Mouse (Mus musculus) splenic B cell, adult 2 months (primary cell): ENCODE measurements around the gene Caln1.

Source experiments
- DNase-seq: peaks from one replicate; pipeline ENCODE4 v3.0.0-alpha.2; 2011; ENCODE audit warnings: low read depth, low spot score
- H3K27me3 ChIP-seq: 2 replicates; pipeline ENCODE4 v1.6.1; 2012; ENCODE audit warnings: mild to moderate bottlenecking, low read length, moderate library complexity, mixed read lengths; ENCODE audit not compliant: control insufficient read depth, poor library complexity, insufficient read depth, severe bottlenecking
- H3K36me3 ChIP-seq: 2 replicates; pipeline ENCODE4 v1.6.1; 2012; ENCODE audit warnings: mild to moderate bottlenecking, low read length, moderate library complexity, mixed read lengths; ENCODE audit not compliant: control insufficient read depth, poor library complexity, insufficient read depth, severe bottlenecking

Gene Caln1

GRCm38 (mm10) chr5:130812556-130812955 lies 443.3 kb downstream of the Caln1 start:
- DNase-seq: no peak
- H3K36me3 ChIP-seq: no peaks in the 10 kb centered on the region
- H3K27me3 ChIP-seq: no peaks in the 10 kb centered on the region

DNA sequence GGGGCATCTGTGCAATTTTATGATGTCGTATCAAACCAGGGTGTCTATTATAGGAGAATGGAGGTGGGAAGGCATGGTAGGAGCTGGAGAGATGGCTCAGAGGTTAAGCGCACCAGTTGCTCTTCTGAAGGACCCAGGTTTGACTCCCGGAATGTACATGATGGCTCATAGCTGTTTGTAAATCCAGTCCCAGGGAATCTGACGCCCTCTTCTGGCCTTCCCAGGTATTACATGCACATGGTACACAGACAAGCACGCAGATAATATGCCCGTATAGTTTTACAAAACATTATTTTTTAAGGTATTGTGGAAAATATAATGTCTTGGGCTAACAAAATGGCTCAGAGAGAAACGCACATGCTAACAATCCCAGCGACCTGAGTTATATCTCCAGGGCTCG lies 443.8 kb downstream of the Caln1 start:
- DNase-seq: no peak
- Histone ChIP-seq H3K36me3 (no peaks in the 10 kb centered on the region), H3K27me3 (no peaks in the 10 kb centered on the region)

GRCm38 (mm10) chr5:130815352-130815751 lies 446.1 kb downstream of the Caln1 start:
- no peaks in the 10 kb centered on the region for H3K27me3 ChIP-seq
- H3K36me3 ChIP-seq: no peaks in the 10 kb centered on the region
- DNase-seq: no peak

- no peak for DNase-seq
- Histone ChIP-seq H3K36me3 (no peaks in the 10 kb centered on the region), H3K27me3 (no peaks in the 10 kb centered on the region)
Observed at GRCm38 (mm10) chr5:130820021-130820648, 450.9 kb downstream of the Caln1 start.

- no peak for DNase-seq
- no peaks in the 10 kb centered on the region for H3K36me3 ChIP-seq
- no peaks in the 10 kb centered on the region for H3K27me3 ChIP-seq
Observed at GRCm38 (mm10) chr5:130820661-130821060, 451.4 kb downstream of the Caln1 start.

DNA sequence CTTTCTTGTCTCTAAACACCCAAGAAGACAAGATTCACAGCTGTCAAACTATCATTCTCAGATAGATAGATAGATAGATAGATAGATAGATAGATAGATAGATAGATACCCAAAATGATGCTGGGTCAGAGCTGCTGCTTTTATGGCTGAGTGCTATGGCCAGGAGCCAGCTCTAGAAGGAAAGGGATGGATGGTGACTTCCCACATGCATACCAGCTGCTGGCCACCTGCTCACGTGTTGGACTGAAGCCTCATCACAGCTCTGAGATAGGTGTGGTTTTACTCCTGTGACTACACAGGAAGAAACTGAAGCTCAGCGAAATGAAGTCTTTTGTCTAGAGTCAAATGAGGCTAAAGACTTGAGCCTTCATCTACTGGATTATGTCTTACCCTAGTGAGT lies 456.5 kb downstream of the Caln1 start:
- DNase-seq: no peak
- H3K27me3 ChIP-seq: no peaks in the 10 kb centered on the region
- no peaks in the 10 kb centered on the region for H3K36me3 ChIP-seq

- Histone ChIP-seq H3K27me3 (no peaks in the 10 kb centered on the region), H3K36me3 (no peaks in the 10 kb centered on the region)
- DNase-seq: no peak
Observed at GRCm38 (mm10) chr5:130848562-130848961, 479.3 kb downstream of the Caln1 start.

- Histone ChIP-seq H3K36me3 (no peaks in the 10 kb centered on the region), H3K27me3 (no peaks in the 10 kb centered on the region)
- no peak for DNase-seq
Observed at GRCm38 (mm10) chr5:130849610-130850009, 480.4 kb downstream of the Caln1 start.

GRCm38 (mm10) chr5:130852182-130852581 lies 482.9 kb downstream of the Caln1 start:
- DNase-seq: peak; percentile 11
- H3K27me3 ChIP-seq: no peaks in the 10 kb centered on the region

DNA sequence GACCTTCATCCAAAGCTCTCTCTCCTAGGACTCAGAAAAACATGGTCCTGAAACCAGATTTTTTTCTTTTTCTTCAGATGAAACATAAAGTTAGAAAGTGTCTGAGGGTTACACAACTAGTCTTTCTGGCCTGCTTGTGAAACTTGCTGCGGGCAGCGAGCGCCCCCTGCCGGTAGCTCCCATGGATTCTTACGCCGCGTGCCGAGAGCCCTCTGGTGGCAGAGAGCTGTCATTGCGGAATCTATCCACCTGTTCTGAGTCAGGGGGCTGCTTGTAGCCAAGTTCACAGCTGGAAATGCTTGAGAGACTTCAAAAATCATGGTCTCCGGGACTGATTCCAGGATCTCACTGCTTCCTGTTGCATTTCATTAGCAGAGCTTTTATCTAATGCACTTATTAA lies 484.1 kb downstream of the Caln1 start:
- no peaks in the 10 kb centered on the region for H3K36me3 ChIP-seq
- no peaks in the 10 kb centered on the region for H3K27me3 ChIP-seq
- DNase-seq: peak; percentile 83

More at GRCm38 (mm10) chr5:130852182-130852581, 482.9 kb downstream of the Caln1 start:
- no peaks in the 10 kb centered on the region for H3K36me3 ChIP-seq

DNA sequence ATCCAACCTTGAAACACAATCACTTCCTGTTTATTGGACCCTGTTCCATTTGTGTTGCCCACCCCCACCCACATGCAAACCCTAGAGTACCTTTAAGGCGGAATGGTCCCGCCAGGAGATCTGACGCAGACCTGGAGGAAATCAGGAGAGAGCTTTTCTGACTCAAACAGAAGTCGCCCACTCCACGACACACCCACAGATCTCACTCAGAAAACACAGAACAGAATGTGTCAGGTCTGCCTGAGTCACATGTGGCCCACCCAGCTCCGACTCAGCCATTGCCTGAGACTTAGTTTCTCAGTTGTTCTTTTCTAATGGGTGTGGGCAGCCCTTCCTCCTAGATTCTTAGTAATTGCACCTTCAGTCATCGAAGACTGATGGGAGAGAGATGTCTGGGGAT lies 485.2 kb downstream of the Caln1 start:
- DNase-seq: no peak
- Histone ChIP-seq H3K36me3 (no peaks in the 10 kb centered on the region), H3K27me3 (no peaks in the 10 kb centered on the region)

GRCm38 (mm10) chr5:130858148-130858547 lies 488.9 kb downstream of the Caln1 start:
- H3K36me3 ChIP-seq: no peaks in the 10 kb centered on the region
- peak; percentile 60 for DNase-seq
- H3K27me3 ChIP-seq: no peaks in the 10 kb centered on the region

GRCm38 (mm10) chr5:130858706-130859105 lies 489.5 kb downstream of the Caln1 start:
- no peak for DNase-seq
- no peaks in the 10 kb centered on the region for H3K27me3 ChIP-seq

GRCm38 (mm10) chr5:130859736-130860135 lies 490.5 kb downstream of the Caln1 start:
- DNase-seq: peak; percentile 6
- Histone ChIP-seq H3K27me3 (no peaks in the 10 kb centered on the region), H3K36me3 (no peaks in the 10 kb centered on the region)

More at GRCm38 (mm10) chr5:130858706-130859105, 489.5 kb downstream of the Caln1 start:
- no peaks in the 10 kb centered on the region for H3K36me3 ChIP-seq

DNA sequence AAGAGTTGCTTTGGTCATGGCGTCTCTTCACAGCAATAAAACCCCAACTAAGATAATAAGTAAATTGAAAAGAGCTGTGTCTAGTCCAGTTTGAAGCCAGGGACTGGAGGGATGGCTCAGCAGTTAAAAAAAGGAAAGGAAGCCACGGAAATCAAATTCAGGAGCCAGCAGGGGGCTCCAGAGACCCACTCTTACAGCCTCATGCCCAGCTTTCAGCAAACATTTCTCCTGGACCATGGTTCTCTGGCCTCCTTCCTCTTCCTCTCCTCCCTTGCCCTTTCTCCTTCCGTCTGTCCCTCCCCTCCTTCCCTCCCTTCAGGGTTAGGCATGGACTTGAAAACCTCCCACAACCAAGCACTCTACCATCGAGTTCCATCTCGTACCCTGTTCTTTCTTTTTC lies 493.0 kb downstream of the Caln1 start:
- no peaks in the 10 kb centered on the region for H3K27me3 ChIP-seq
- H3K36me3 ChIP-seq: no peaks in the 10 kb centered on the region
- no peak for DNase-seq

DNA sequence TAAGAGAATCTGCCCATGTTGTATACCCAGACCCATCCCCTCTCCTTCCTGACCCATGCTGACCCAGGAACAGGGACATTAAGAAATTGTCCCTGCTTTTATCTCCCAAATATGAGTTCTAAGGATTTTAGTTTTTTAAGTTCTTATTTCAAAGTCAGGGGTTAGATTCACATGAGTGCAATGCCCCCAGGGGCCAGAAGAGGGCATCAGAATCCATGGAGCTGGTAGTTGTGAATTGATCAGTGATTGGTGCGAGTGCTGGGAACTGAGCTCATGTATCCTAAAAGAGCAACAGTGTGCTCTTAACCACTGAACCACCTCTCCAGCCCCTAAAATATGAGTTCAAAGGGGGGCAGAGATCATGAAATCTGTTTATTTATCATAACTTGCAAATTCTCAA lies 500.6 kb downstream of the Caln1 start:
- no peak for DNase-seq
- Histone ChIP-seq H3K36me3 (no peaks in the 10 kb centered on the region), H3K27me3 (no peaks in the 10 kb centered on the region)
